Mouse (Mus musculus) megakaryocyte progenitor cell, adult 5-6 weeks (primary cell): ENCODE data around the gene Prss28. TPM values are rescaled to one million over a fixed set of nuclear protein-coding genes. Genes with fewer than 3 reads are reported as not detected.

ENCODE experiments used
- ATAC-seq: replicated peaks from 2 replicates; pipeline ENCODE4 v1.8.0; 2016; ENCODE audit warnings: mild to moderate bottlenecking, moderate TSS enrichment, inconsistent platforms; ENCODE audit not compliant: poor library complexity
- total RNA-seq, 2 experiments: library from RNA; stranded (forward) in 1 of 2; stranded (reverse) in 1 of 2; fragments of 157-497, 149-512 nt in 1 of 2; fragments of 200-1000 nt in 1 of 2; gene quantifications; 2 replicates each; pipeline versions ENCODE4 v1.2.3 to v1.2.4; 2015 to 2017

Gene Prss28
- total RNA-seq, 2 experiments from 2014 or later, result not detected

- no peak for ATAC-seq
Observed at GRCm38 (mm10) chr17:25340003-25340402, 31.6 kb downstream of the Prss28 start.

- no peak for ATAC-seq
Observed at GRCm38 (mm10) chr17:25341490-25341889, 33.0 kb downstream of the Prss28 start.

- no peak for ATAC-seq
Observed at GRCm38 (mm10) chr17:25345462-25345861, 37.0 kb downstream of the Prss28 start, which contains the start of gene Tpsab1. Tpsab1 (minus strand) TSS chr17:25345562.

DNA sequence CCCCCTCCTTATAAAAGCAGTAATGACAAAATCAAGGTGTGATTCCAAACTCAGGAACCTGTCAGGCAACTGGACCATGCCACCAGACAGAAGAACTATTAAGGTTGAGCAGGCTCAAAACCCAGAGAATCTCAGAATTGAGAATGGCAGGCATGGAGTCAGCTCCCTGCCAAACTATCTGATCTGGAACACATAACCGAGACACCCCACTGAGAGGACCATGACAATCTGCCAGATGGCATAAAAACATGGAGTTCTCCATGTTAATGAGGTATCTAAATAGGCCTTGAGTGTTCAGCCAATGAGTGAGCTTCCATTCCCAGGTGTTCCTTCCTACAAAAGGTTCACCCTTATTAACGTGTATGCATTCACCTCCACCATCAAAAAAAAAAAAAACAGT is 52.8 kb downstream of the Prss28 start:
- no peak for ATAC-seq

Other genes with a start within 250 kb of the Prss28 start
- not detected in 2 replicates for gene Tmem204, start 225.1 kb upstream of the Prss28 start, total RNA-seq (2015)
- gene Tmem204, start 225.1 kb upstream of the Prss28 start, total RNA-seq (2017), result not detected in 2 replicates
- 15.5 and 31.2 TPM in 2 replicates for gene Telo2, start 192.7 kb upstream of the Prss28 start, total RNA-seq (2015)
- 28.8 and 35.5 TPM in 2 replicates for gene Telo2, start 192.7 kb upstream of the Prss28 start, total RNA-seq (2017)
- gene Ptx4, start 187.9 kb upstream of the Prss28 start, total RNA-seq (2015), result not detected in 2 replicates
- not detected in 2 replicates for gene Ptx4, start 187.9 kb upstream of the Prss28 start, total RNA-seq (2017)
- 7.3 and 7.8 TPM in 2 replicates for gene Clcn7, start 175.3 kb upstream of the Prss28 start, total RNA-seq (2015)
- 8.1 and 9.6 TPM in 2 replicates for gene Clcn7, start 175.3 kb upstream of the Prss28 start, total RNA-seq (2017)
- gene Ccdc154, start 146.2 kb upstream of the Prss28 start, total RNA-seq (2015), result not detected in 2 replicates
- gene Ccdc154, start 146.2 kb upstream of the Prss28 start, total RNA-seq (2017), result 0.14 TPM in 1 of 2 replicates, not detected in the other
- not detected in 2 replicates for gene Gm38655, start 133.2 kb upstream of the Prss28 start, total RNA-seq (2015)
- gene Gm38655, start 133.2 kb upstream of the Prss28 start, total RNA-seq (2017), result not detected in 2 replicates
- 16.6 and 20.3 TPM in 2 replicates for gene BC003965, start 124.1 kb upstream of the Prss28 start, total RNA-seq (2015)
- 7.0 and 11.5 TPM in 2 replicates for gene BC003965, start 124.1 kb upstream of the Prss28 start, total RNA-seq (2017)
- gene Unkl, start 120.2 kb upstream of the Prss28 start, total RNA-seq (2015), result 6.1 and 6.2 TPM in 2 replicates
- 7.7 and 8.2 TPM in 2 replicates for gene Unkl, start 120.2 kb upstream of the Prss28 start, total RNA-seq (2017)
- gene Gnptg, start 68.5 kb upstream of the Prss28 start, total RNA-seq (2015), result 24.3 and 24.4 TPM in 2 replicates
- gene Gnptg, start 68.5 kb upstream of the Prss28 start, total RNA-seq (2017), result 17.2 and 20.8 TPM in 2 replicates
- gene Tsr3, start 68.5 kb upstream of the Prss28 start, total RNA-seq (2015), result 14.9 and 15.2 TPM in 2 replicates
- gene Tsr3, start 68.5 kb upstream of the Prss28 start, total RNA-seq (2017), result 28.1 and 30.7 TPM in 2 replicates
- 1.2 and 3.8 TPM in 2 replicates for gene Baiap3, start 52.3 kb upstream of the Prss28 start, total RNA-seq (2015)
- 3.7 and 6.1 TPM in 2 replicates for gene Baiap3, start 52.3 kb upstream of the Prss28 start, total RNA-seq (2017)
- gene Ube2i, start 34.0 kb upstream of the Prss28 start, total RNA-seq (2015), result 355 and 376 TPM in 2 replicates
- gene Ube2i, start 34.0 kb upstream of the Prss28 start, total RNA-seq (2017), result 305 and 308 TPM in 2 replicates
- 18.7 and 31.2 TPM in 2 replicates for gene Prss34, start 10.3 kb upstream of the Prss28 start, total RNA-seq (2015)
- gene Prss34, start 10.3 kb upstream of the Prss28 start, total RNA-seq (2017), result 4.5 and 23.9 TPM in 2 replicates
- not detected in 2 replicates for gene Prss29, start 10.0 kb downstream of the Prss28 start, total RNA-seq (2015)
- gene Prss29, start 10.0 kb downstream of the Prss28 start, total RNA-seq (2017), result not detected in 2 replicates
- not detected in 2 replicates for gene Tpsab1, start 36.9 kb downstream of the Prss28 start, total RNA-seq (2015)
- gene Tpsab1, start 36.9 kb downstream of the Prss28 start, total RNA-seq (2017), result not detected in 2 replicates
- not detected in 2 replicates for gene Tpsb2, start 57.7 kb downstream of the Prss28 start, total RNA-seq (2015)
- gene Tpsb2, start 57.7 kb downstream of the Prss28 start, total RNA-seq (2017), result not detected in 2 replicates
- gene Tpsg1, start 60.6 kb downstream of the Prss28 start, total RNA-seq (2015), result not detected in 2 replicates
- gene Tpsg1, start 60.6 kb downstream of the Prss28 start, total RNA-seq (2017), result not detected in 2 replicates
- 0.32 TPM in 1 of 2 replicates, not detected in the other for gene Cacna1h, start 125.1 kb downstream of the Prss28 start, total RNA-seq (2015)
- not detected in 2 replicates for gene Cacna1h, start 125.1 kb downstream of the Prss28 start, total RNA-seq (2017)
- gene Tekt4, start 146.0 kb downstream of the Prss28 start, total RNA-seq (2015), result not detected in 2 replicates
- not detected in 2 replicates for gene Tekt4, start 146.0 kb downstream of the Prss28 start, total RNA-seq (2017)
- not detected in 2 replicates for gene Sstr5, start 188.6 kb downstream of the Prss28 start, total RNA-seq (2015)
- not detected in 2 replicates for gene Sstr5, start 188.6 kb downstream of the Prss28 start, total RNA-seq (2017)